Mouse (Mus musculus) thymus, postnatal 4 days (tissue): Measurements from ENCODE around the gene Nebl.

Source experiments
- DNase-seq: peaks from one replicate; pipeline ENCODE4 v3.0.0; 2021

The Nebl gene

GRCm38 (mm10) chr2:17610259-17610658 lies 121.0 kb downstream of the Nebl start:
- no peak for DNase-seq

GRCm38 (mm10) chr2:17603573-17603972 lies 127.7 kb downstream of the Nebl start:
- no peak for DNase-seq

DNA sequence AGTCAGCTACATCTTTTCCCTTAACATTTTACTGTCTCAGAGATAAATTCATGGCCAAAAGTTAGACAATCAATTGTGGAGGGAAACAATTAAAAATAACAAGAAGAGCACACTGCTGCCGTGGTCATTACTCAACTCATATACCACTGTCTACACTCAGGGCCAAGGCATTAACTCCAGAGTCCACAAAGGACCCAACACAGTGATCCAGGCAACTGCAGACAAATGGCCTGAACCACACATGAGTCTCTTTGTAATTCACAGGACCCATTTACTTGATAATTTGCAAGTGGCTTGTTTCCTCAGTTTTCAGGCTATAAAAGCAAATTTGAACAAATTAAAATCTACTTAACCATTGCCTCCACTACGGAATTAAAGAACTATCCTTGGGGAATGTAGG lies 130.6 kb downstream of the Nebl start:
- no peak for DNase-seq

- DNase-seq: no peak
These were observed 131.4 kb downstream of the Nebl start for GRCm38 (mm10) chr2:17599860-17600259.

GRCm38 (mm10) chr2:17597932-17598331 lies 133.3 kb downstream of the Nebl start:
- DNase-seq: peak; percentile 19

DNA sequence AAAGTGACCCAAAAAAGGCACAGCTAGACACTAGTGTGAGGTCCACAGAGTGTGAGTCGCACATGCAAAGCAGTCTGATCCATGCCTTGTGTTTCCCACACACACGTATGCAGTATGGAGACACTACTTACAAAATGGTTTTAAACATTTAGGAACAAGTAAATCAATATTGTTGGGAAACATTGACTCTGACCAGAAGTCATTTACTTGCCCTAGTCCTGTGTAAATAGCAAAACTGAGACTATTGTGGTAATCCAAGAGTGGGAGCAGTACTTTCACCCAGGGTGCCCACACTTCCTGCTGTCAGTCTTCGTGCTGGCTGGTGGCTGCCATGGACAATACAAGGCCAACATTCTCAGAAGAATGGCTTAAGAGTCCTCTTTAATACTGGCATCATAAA lies 141.6 kb downstream of the Nebl start:
- no peak for DNase-seq

DNA sequence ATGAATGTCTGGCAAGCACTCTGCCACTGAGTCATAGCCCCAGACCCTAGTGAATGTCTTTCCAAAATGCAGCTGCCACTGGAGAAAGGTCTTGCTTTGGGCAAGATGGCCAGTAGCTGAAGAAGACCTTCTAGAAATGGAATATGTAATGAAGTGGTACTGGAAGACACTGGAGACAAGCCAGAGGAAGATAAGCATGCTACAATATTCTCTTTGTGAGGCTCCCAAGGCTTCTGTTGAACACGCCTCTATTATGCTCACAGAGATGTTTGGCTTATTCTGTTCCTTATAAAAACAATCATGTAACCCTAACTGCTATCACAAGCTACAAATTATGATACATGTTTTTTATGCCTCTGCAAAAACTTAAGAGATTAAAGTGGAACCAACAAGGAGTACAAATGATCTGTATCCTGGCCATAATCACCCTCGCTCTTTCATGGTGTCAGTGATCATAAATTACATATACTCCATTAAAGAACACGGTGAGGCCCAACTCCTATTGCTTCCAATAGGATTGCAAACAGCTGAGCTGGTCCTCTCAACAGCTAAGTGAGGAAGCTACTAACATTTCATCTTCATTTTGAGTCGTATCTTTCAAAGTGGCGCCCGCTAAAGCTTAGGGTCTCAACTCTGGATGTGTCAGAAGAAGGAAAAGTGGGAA lies 145.8 kb downstream of the Nebl start:
- no peak for DNase-seq

- no peak for DNase-seq
These were observed 155.6 kb downstream of the Nebl start for GRCm38 (mm10) chr2:17575648-17576047.

DNA sequence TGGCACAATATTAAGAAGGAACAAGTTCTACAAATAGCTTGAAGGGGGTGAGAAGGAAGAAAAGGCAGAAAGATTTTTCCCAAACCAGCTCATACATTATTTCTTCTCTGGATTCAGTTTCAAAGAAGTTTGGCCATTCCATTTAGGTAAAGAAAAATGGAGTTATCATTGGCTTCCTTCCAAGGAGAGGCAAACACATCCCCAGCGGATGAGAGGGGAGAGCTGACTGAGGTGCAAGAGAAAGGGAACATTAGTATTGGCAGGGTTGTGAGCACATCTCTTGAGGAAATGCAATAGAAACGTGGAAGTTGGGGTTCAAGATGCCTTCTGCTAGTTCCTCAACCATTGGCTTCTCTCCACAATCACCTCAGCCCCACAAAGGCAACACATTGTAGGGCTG lies 159.5 kb downstream of the Nebl start:
- no peak for DNase-seq

GRCm38 (mm10) chr2:17558889-17559742 lies 172.1 kb downstream of the Nebl start:
- no peak for DNase-seq

DNA sequence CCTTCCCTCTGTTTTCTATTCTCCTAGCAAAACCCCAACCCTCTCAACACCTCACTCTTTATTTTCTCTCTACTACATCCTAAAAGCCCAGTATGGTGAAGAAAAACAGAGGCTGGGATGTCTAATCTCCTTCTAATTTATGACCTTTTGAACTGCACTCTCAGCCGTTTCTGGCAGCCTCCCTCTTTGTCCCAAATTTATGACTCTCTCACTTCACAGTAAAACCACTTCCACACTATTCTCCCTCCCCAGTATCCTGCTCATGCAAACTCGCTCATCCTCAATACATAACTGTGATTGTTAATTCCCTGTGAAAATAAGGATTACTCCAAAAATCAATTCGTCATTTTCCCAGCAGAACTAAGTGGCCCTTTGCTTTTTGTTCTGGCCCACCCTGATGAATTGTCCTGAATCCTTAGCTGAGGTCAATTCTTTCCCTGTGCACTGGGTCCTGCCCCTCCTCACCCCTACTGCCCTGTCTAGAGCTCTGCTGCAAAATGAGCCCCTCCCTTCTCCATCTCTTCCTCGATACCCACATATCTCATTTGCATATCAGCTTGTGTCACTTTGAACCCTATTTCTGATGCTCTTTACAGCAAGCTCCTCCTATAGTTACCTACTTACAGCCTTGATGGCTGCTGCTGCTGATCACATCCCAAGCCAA lies 181.2 kb downstream of the Nebl start:
- DNase-seq: no peak

- no peak for DNase-seq
These were observed 184.8 kb downstream of the Nebl start for GRCm38 (mm10) chr2:17546354-17546948.

GRCm38 (mm10) chr2:17539737-17540136 lies 191.5 kb downstream of the Nebl start:
- no peak for DNase-seq

DNA sequence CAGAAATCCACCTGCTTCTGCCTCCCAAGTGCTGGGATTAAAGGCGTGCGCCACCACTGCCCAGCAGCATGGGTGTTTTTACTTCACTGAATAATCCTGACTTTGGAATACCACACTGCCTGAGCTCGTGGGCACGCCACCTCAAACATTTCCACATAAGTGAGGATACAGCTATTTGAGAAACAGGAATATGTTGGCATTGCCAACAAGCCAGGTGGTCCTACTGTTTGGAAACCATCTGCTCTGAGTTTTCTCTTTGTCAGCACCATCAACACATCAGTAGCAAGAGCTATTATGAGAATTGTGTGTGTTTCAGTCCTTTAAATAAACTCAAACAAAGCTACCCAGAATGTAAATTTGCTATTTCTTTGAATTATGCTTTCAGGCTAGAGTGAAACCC lies 192.8 kb downstream of the Nebl start:
- no peak for DNase-seq

GRCm38 (mm10) chr2:17531355-17532105 lies 199.7 kb downstream of the Nebl start:
- DNase-seq: no peak

DNA sequence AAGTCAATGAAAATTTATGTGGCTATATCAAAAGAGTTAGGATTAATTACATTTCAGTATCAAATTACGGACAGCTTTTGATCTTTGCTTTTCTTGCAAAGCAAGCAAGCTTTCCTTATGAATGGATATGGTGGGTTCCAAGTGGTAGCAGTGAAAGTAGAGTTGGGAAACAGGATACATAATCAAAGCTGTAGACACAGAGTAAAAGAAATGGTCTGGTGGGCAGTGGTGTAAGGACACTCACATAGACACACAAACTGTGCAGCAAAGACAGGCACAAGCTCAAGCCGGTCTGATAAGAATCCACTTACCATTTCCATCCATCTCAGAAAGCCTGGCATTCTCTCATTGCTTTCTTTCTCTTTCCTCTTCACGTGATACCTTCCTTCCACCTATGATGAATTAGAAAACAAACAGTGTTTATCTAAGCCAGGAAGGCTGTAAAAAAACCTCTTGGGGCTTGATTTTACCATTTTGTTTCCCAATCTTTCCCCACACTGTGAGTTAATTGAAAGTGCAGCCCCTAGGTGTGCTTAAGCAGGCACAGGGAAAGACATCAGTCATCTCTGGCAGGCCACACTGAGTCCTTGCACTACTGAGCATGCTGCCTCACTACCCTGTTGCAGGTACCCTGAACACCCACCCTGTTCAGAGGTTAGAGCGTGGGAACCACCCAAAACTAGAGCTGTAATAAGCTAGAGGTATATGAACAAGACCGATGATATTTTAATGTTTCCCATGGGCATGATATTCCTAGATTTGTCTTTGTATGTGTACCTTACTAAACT lies 205.3 kb downstream of the Nebl start:
- no peak for DNase-seq

- no peak for DNase-seq
These were observed 206.1 kb downstream of the Nebl start for GRCm38 (mm10) chr2:17525211-17525610.

DNA sequence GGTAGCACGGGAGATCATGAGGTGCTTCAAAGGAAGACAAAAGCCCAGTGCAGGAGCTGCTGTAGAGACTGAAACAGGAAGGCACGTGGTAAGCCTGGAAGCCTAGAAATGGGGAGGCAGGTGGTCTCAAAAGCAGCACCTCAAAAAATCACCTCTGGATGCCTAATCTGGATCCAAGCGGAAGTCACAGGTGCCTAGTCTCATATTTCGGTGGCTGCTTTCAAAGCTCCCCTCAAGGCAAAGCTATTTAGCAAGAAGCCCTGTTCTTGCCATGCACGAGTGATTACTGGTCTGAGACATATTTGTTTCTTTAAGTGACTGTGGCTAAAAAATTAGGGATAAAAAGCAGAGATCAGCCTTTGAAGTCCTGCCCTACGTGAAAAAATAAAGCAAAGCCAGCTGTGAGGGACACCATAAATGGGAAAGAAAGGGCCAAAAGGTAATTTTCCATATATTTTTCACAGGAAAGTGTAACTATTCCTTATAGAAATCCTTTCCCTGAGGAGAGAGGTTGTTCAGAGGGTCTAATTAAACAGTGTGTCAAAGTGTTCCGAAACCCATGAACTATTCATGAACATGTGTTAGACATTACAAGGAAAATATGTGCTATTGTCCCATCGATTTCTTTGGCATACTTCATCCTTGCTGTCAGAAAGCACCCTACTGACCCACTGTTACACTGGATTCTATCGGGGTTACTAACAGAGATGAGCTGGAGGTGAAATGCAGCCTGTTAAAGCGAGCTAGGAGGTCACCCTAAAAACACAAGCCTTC lies 206.9 kb downstream of the Nebl start:
- DNase-seq: no peak

GRCm38 (mm10) chr2:17523791-17524190 lies 207.5 kb downstream of the Nebl start:
- DNase-seq: no peak

GRCm38 (mm10) chr2:17515686-17516085 lies 215.6 kb downstream of the Nebl start:
- no peak for DNase-seq

- DNase-seq: no peak
These were observed 216.5 kb downstream of the Nebl start for GRCm38 (mm10) chr2:17514765-17515164.
